Mouse (Mus musculus) intestine, embryonic 16.5 days (tissue): ENCODE results near the gene Pdcd6. TPM values are rescaled to one million over a fixed set of nuclear protein-coding genes. Genes with fewer than 3 reads are reported as not detected.
A peak's percentile ranks its signal among the peaks of the same experiment; 100 is the strongest.

Source experiments
- ATAC-seq: fragments of 200-750 bp; cut with Nextera tagmentation; 2 replicates; pipeline ENCODE4 v1.8.0; 2017; ENCODE audit warnings: moderate TSS enrichment, moderate library complexity
- H3K27ac ChIP-seq: fragments of 300-500 bp; sonication (generic); 2 replicates; pipeline ENCODE4 v1.5.1; 2014; ENCODE audit warnings: mild to moderate bottlenecking, low read length
- H3K27me3 ChIP-seq: fragments of 300-500 bp; sonication (generic); replicated peaks from 2 replicates; pipeline ENCODE4 v1.6.1; 2014; ENCODE audit warnings: low read length, control low read depth, mixed read lengths; ENCODE audit not compliant: control insufficient read depth, insufficient read depth
- H3K36me3 ChIP-seq: fragments of 300-500 bp; sonication (generic); 2 replicates; pipeline ENCODE4 v1.6.1; 2014; ENCODE audit warnings: low read length, control low read depth; ENCODE audit not compliant: control insufficient read depth, insufficient read depth
- H3K4me1 ChIP-seq: fragments of 300-500 bp; sonication (generic); 2 replicates; pipeline ENCODE4 v1.6.1; 2014; ENCODE audit warnings: low read length, control low read depth, mixed read lengths; ENCODE audit not compliant: control insufficient read depth, insufficient read depth
- H3K4me2 ChIP-seq: fragments of 300-500 bp; sonication (generic); 2 replicates; pipeline ENCODE4 v1.6.1; 2014; ENCODE audit warnings: low read depth, low read length, control low read depth
- H3K4me3 ChIP-seq: fragments of 300-500 bp; sonication (generic); 2 replicates; pipeline ENCODE4 v1.5.1; 2014; ENCODE audit warnings: mild to moderate bottlenecking, low read length
- H3K9ac ChIP-seq: fragments of 300-500 bp; sonication (generic); 2 replicates; pipeline ENCODE4 v1.6.1; 2014; ENCODE audit warnings: low read depth, low read length
- H3K9me3 ChIP-seq: fragments of 300-500 bp; sonication (generic); 2 replicates; pipeline ENCODE4 v1.6.1; 2016; ENCODE audit warnings: low read length, control low read depth; ENCODE audit not compliant: control insufficient read depth
- WGBS: fragments of 180-500 bp; shearing (Covaris S2); extraction: QIAGEN DNeasy Blood & Tissue Kit; methylation state at CpG from one replicate; pipeline ENCODE4 v1.1.7; 2014; 5-methylcytosine and 5-hydroxymethylcytosine counted together
- polyA plus RNA-seq: library from polyadenylated mRNA; unstranded; fragments of >200 nt; fragmentation: Nextera tagmentation; extraction: Ambion mirVana; gene quantifications from 2 replicates; pipeline ENCODE4 v1.2.1, GENCODE M21; 2015

Pdcd6 gene
- 203 and 214 TPM in 2 replicates for polyA plus RNA-seq

DNA sequence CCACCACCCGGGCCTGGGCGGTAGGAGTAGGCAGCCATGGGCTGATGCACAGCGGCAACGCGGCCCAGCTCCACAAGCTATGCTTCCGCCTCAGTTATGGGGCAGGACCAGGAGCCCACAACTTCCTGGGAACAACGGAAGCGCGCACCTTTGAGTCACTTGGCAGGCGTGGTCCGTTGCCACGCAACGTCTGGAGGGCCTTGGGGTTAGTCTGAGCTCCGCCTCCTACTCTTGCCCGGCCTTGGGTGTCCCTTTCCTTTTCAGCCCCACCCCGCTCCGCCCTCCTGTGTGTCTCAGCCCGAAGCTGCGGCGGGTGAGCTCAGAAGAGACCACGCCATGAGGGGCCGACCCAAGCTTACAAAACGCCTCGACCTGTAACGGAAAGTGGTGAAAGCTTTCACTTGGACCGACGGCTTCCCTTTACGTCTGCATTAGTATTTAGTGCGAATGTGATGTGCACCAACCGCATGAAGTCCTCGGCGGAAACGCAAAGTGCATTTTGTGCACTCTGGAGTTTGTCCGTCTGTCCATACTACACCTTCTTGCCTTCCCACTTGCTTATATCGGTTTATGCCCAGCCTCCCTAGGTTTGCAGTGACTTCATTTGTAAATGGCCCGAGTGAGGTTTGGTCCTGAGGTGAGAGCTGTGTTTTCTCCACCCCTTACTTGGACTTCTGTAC is at the start of gene Pdcd6:
Gene Pdcd6, minus strand, starts transcription at position 411 of the 680 bp plus-strand sequence.
- H3K9ac ChIP-seq, result peak within 1 kb of the TSS; percentile 95
- ATAC-seq, result peak; percentile 99
- H3K4me2 ChIP-seq, result peak within 1 kb of the TSS; percentile 55
- peak within 1 kb of the TSS; percentile 87 for H3K27ac ChIP-seq
- peaks cover 9% of the 10 kb centered on the region for H3K4me1 ChIP-seq
- peak within 1 kb of the TSS; percentile 97 for H3K4me3 ChIP-seq
- H3K27me3 ChIP-seq, result no peaks in the 10 kb centered on the region
- no peaks in the 10 kb centered on the region for H3K9me3 ChIP-seq
- WGBS, result under 1% methylated on average over 36 of the region's 36 CpGs
- peaks cover 6% of the 10 kb centered on the region for H3K36me3 ChIP-seq

GRCm38 (mm10) chr13:74363859-74364235 is 46.5 kb upstream of the Pdcd6 start, which contains the start of gene Lrrc14b:
Gene Lrrc14b, minus strand, starts transcription at chr13:74364005.
- H3K9me3 ChIP-seq, result no peaks in the 10 kb centered on the region
- ATAC-seq, result no peak
- H3K4me3 ChIP-seq, result no peak within 1 kb of the TSS
- H3K27me3 ChIP-seq, result no peaks in the 10 kb centered on the region
- H3K27ac ChIP-seq, result no peak within 1 kb of the TSS
- peaks cover 14% of the 10 kb centered on the region; the same call in 1 of the 2 replicates for H3K36me3 ChIP-seq
- H3K9ac ChIP-seq, result no peak within 1 kb of the TSS
- H3K4me1 ChIP-seq, result no peaks in the 10 kb centered on the region
- no peak within 1 kb of the TSS for H3K4me2 ChIP-seq
- WGBS, result 72% methylated on average over 8 of the region's 8 CpGs

DNA sequence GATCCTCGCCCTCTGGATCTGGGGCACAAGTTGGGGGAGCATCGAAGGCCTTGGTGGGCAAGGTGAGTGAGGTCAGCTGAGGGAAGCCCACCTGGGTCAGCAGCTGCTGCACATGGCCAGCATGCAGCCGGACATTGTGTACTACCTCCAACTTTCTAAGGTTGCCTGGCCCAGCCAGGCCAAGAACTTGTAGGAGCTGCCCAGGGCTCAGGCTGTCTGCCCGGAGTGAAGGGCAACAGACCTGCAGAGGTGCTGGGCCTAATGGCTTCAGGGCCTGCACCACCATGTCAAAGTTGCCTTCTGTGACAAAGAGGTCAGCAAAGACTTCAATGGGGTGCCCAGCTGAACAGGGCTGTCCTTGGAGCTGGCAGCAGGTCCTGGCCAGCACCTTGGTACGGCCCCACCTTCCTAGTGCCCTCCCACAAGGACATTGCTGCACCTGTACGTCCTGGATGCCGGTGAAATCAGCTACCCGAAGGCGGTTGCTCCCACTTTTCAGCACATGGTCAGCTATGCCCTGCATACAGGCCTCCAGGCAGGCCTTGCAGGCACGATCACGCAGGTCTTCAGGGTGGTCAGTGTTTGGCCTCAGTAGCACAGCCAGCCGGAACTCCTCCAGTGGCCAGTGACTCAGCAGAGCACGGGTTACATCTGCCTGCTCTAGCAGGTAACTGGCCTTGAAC is 45.9 kb upstream of the Pdcd6 start:
- no peak overlapping the region for H3K27ac ChIP-seq
- ATAC-seq, result peak; percentile 21; the same call in 1 of the 2 replicates
- H3K27me3 ChIP-seq, result no peaks in the 10 kb centered on the region
- no peak overlapping the region for H3K4me3 ChIP-seq
- no peaks in the 10 kb centered on the region for H3K4me1 ChIP-seq
- H3K9me3 ChIP-seq, result no peaks in the 10 kb centered on the region
- H3K9ac ChIP-seq, result no peak overlapping the region
- 87% methylated on average over 13 of the region's 13 CpGs for WGBS
- peaks cover 17% of the 10 kb centered on the region for H3K36me3 ChIP-seq
- H3K4me2 ChIP-seq, result no peak overlapping the region

DNA sequence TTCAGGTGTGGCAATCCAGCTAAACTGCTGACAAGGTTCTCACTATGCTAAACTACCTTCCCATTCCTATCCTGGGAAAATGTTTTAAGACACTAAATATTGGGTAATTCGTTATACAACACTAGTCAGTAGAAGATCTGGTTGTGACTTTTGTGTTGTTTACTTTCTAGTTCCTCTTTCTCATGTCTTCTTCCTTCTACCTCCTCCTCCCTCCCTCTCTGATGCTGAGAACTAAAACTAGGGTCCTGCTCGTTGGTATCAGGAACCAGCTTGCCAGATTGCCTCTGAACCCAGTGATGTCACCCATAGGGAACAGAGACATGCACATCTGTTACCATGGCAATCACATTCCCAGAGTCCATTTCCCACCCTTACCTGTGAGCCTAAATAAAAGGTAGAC is 44.8 kb upstream of the Pdcd6 start:
- H3K9me3 ChIP-seq, result no peaks in the 10 kb centered on the region
- no peak overlapping the region for H3K4me3 ChIP-seq
- H3K27me3 ChIP-seq, result no peaks in the 10 kb centered on the region
- peaks cover 20% of the 10 kb centered on the region for H3K36me3 ChIP-seq
- ATAC-seq, result no peak
- 68% methylated on average over 2 of the region's 2 CpGs for WGBS
- no peaks in the 10 kb centered on the region for H3K4me1 ChIP-seq
- H3K27ac ChIP-seq, result no peak overlapping the region
- no peak overlapping the region for H3K4me2 ChIP-seq
- no peak overlapping the region for H3K9ac ChIP-seq

DNA sequence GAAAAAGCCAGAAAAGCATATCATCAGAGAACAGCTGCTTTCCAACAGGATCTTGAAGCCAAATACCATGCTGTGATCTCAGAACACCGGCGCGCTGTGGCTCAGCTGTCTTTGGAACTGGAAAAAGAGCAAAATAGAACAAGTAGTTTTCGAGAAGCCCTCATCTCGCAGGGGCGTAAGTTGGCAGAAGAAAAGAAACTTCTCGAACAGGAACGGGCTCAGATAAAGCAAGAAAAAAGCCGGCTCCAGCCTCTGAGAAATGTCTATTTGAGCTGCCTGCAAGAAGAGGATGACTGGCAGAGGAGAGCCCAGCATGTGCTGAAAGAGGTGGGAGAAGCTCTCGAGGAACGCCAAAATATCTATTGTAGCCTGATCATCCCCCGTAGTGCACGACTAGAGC is 39.1 kb upstream of the Pdcd6 start:
- no peak overlapping the region for H3K27ac ChIP-seq
- peaks cover 23% of the 10 kb centered on the region for H3K36me3 ChIP-seq
- no peak overlapping the region for H3K4me2 ChIP-seq
- no peak overlapping the region for H3K4me3 ChIP-seq
- H3K4me1 ChIP-seq, result no peaks in the 10 kb centered on the region
- H3K27me3 ChIP-seq, result no peaks in the 10 kb centered on the region
- 98% methylated on average over 13 of the region's 13 CpGs for WGBS
- H3K9me3 ChIP-seq, result no peaks in the 10 kb centered on the region
- no peak for ATAC-seq
- H3K9ac ChIP-seq, result no peak overlapping the region

- H3K4me1 ChIP-seq, result peaks cover 9% of the 10 kb centered on the region; the same call in 1 of the 2 replicates
- 1% methylated on average over 15 of the region's 15 CpGs for WGBS
- H3K27ac ChIP-seq, result peak overlapping the region; percentile 59
- H3K9ac ChIP-seq, result peak overlapping the region; percentile 73
- peak overlapping the region; percentile 42 for H3K4me2 ChIP-seq
- H3K4me3 ChIP-seq, result peak overlapping the region; percentile 55
- no peaks in the 10 kb centered on the region for H3K9me3 ChIP-seq
- 0 out of 2 replicates have a peak, but pooled peaks cover 2% of the 10 kb centered on the region for H3K36me3 ChIP-seq
- peak; percentile 57 for ATAC-seq
- H3K27me3 ChIP-seq, result no peaks in the 10 kb centered on the region
Observed at GRCm38 (mm10) chr13:74350435-74350906, 33.1 kb upstream of the Pdcd6 start.

GRCm38 (mm10) chr13:74349566-74350434 is 32.4 kb upstream of the Pdcd6 start, which contains the start of the genes Sdha and Ccdc127:
Gene Sdha, minus strand, starts transcription at chr13:74350280.
Gene Ccdc127, plus strand, starts transcription at chr13:74350309.
- under 1% methylated on average over 57 of the region's 57 CpGs for WGBS
- Histone ChIP-seq H3K4me3 (peak within 1 kb of the TSS; percentile 55), H3K27me3 (no peaks in the 10 kb centered on the region), H3K27ac (peak within 1 kb of the TSS; percentile 59), H3K9me3 (no peaks in the 10 kb centered on the region), H3K4me1 (peaks cover 9% of the 10 kb centered on the region; the same call in 1 of the 2 replicates), H3K9ac (peak within 1 kb of the TSS; percentile 73), H3K36me3 (0 out of 2 replicates have a peak, but pooled peaks cover 2% of the 10 kb centered on the region), H3K4me2 (peak within 1 kb of the TSS; percentile 55)
- peak; percentile 98 for ATAC-seq

- peaks cover 10% of the 10 kb centered on the region; the same call in 1 of the 2 replicates for H3K36me3 ChIP-seq
- no peak overlapping the region for H3K9ac ChIP-seq
- H3K9me3 ChIP-seq, result no peaks in the 10 kb centered on the region
- no peak overlapping the region for H3K4me2 ChIP-seq
- no peak overlapping the region for H3K27ac ChIP-seq
- WGBS, result 52% methylated on average over 3 of the region's 3 CpGs
- peak; percentile 48; the same call in 1 of the 2 replicates for ATAC-seq
- no peaks in the 10 kb centered on the region for H3K27me3 ChIP-seq
- H3K4me3 ChIP-seq, result no peak overlapping the region
- H3K4me1 ChIP-seq, result no peaks in the 10 kb centered on the region
Observed at GRCm38 (mm10) chr13:74341036-74341435, 23.7 kb upstream of the Pdcd6 start.

- H3K9ac ChIP-seq, result no peak overlapping the region
- no peak overlapping the region for H3K4me3 ChIP-seq
- H3K4me2 ChIP-seq, result no peak overlapping the region
- no peaks in the 10 kb centered on the region for H3K9me3 ChIP-seq
- H3K4me1 ChIP-seq, result no peaks in the 10 kb centered on the region
- H3K27ac ChIP-seq, result no peak overlapping the region
- H3K27me3 ChIP-seq, result no peaks in the 10 kb centered on the region
- peaks cover 18% of the 10 kb centered on the region for H3K36me3 ChIP-seq
- no peak for ATAC-seq
Observed at GRCm38 (mm10) chr13:74329321-74329720, 11.9 kb upstream of the Pdcd6 start.
